Mouse (Mus musculus): ENCODE measurements at regions not wholly inside any gene's neighbourhood (a gene's known extent, or its start where the extent isn't known, plus 50 kb on each side); places are given as distances from the start of the nearest gene placed in this dataset.

GRCm38 (mm10) chr9:59128023-59128422 is 91.8 kb upstream of the Neo1 start:
- TF ChIP-seq HCFC1 (IDR thresholded peaks at IDR 0.05; ENCODE audit: borderline replicate concordance, insufficient read depth, low read length): no peak
- no peak for TF ChIP-seq MAFK (IDR thresholded peaks at IDR 0.05; ENCODE audit: insufficient read depth, low read depth, low read length)
- no peak for TF ChIP-seq ZC3H11A (IDR thresholded peaks at IDR 0.05; ENCODE audit: borderline replicate concordance, low read depth, low read length)

Data from ES-E14 (cell line).